Mouse (Mus musculus) heart, adult 2 months (tissue): ENCODE measurements around the gene Kifc3. TPM values are rescaled to one million over a fixed set of nuclear protein-coding genes. Genes with fewer than 3 reads are reported as not detected.

ENCODE experiments used
- DNase-seq, 2 experiments: peaks; one replicate each; pipeline ENCODE4 v3.0.0; 2021
- H3K27ac ChIP-seq: fragments of 200-600 bp; 2 replicates; pipeline ENCODE4 v1.8.1; 2022
- H3K27me3 ChIP-seq: fragments of 200-500 bp; 2 replicates; pipeline ENCODE4 v1.6.1; 2012; ENCODE audit warnings: mild to moderate bottlenecking, low read length, inconsistent platforms, mixed read lengths; ENCODE audit not compliant: control insufficient read depth, insufficient read depth
- H3K36me3 ChIP-seq: fragments of 200-500 bp; 2 replicates; pipeline ENCODE4 v1.6.1; 2012; ENCODE audit warnings: low read length, inconsistent platforms; ENCODE audit not compliant: control insufficient read depth, insufficient read depth
- H3K4me1 ChIP-seq: fragments of 200-500 bp; 2 replicates; pipeline ENCODE4 v1.6.1; 2011; ENCODE audit warnings: low read length; ENCODE audit not compliant: control insufficient read depth, insufficient read depth
- H3K4me3 ChIP-seq: fragments of 200-600 bp; 2 replicates; pipeline ENCODE4 v1.8.1; 2022
- H3K79me2 ChIP-seq: fragments of 200-500 bp; replicated peaks from 2 replicates; pipeline ENCODE4 v1.6.1; 2012; ENCODE audit warnings: mild to moderate bottlenecking, inconsistent platforms, low read length, moderate library complexity, mixed read lengths; ENCODE audit not compliant: control insufficient read depth, insufficient read depth
- H3K9ac ChIP-seq: fragments of 200-500 bp; 2 replicates; pipeline ENCODE4 v1.6.1; 2012; ENCODE audit warnings: low read depth, mild to moderate bottlenecking, control low read depth, inconsistent platforms, low read length, mixed read lengths
- CTCF ChIP-seq: fragments of 200-600 bp; IDR thresholded peaks from 2 replicates; pipeline ENCODE4 v1.8.1; 2022; ENCODE audit warnings: antibody characterized with exemption, mild to moderate bottlenecking, moderate library complexity
- EP300 ChIP-seq: fragments of 200-500 bp; IDR thresholded peaks from 2 replicates; pipeline ENCODE4 v1.6.1; 2011; ENCODE audit warnings: low read depth, low read length, control low read depth; ENCODE audit not compliant: insufficient read depth
- POLR2A ChIP-seq: fragments of 200-500 bp; IDR thresholded peaks from 2 replicates; pipeline ENCODE4 v1.6.1; 2011; ENCODE audit warnings: mild to moderate bottlenecking, low read depth, low read length, control low read depth; ENCODE audit not compliant: insufficient read depth
- WGBS: fragments of 180-500 bp; shearing (Covaris S2); methylation state at CpG from one replicate; pipeline ENCODE4 v1.1.7; 2018; 5-methylcytosine and 5-hydroxymethylcytosine counted together
- intact Hi-C: fragments of 180-260 bp; cut with DNase I; formaldehyde crosslinking; loops from one replicate; pipeline ENCODE4 v1.15.1; 2025
- long read RNA-seq: library from polyadenylated mRNA; stranded (forward); transcript quantifications from one replicate; pipeline ENCODE4 v2.0.0, GENCODE M21; 2021
- polyA plus RNA-seq: library from polyadenylated mRNA; depleted of rRNA; stranded (reverse); fragments of >200 nt; gene quantifications from 2 replicates; pipeline ENCODE4 v1.2.3, GENCODE M21; 2012; rRNA removed
- total RNA-seq, 2 experiments: library from RNA; stranded (reverse); gene quantifications; 2 replicates each; pipeline ENCODE4 v1.2.3; 2021

The Kifc3 gene
- total RNA-seq (10 to 100 TPM; 76.2 to 93.4 TPM), polyA plus RNA-seq (58.7 and 64.9 TPM in 2 replicates)
- long read RNA-seq, transcript Kifc3-201 (20 exons, 3,277 nt), result major isoform, 79 of 168 reads
- long read RNA-seq, partial matches to known transcripts, result 17 of 168 reads
- long read RNA-seq, other reads (novel, unspliced or antisense), result 71 of 168 reads

DNA sequence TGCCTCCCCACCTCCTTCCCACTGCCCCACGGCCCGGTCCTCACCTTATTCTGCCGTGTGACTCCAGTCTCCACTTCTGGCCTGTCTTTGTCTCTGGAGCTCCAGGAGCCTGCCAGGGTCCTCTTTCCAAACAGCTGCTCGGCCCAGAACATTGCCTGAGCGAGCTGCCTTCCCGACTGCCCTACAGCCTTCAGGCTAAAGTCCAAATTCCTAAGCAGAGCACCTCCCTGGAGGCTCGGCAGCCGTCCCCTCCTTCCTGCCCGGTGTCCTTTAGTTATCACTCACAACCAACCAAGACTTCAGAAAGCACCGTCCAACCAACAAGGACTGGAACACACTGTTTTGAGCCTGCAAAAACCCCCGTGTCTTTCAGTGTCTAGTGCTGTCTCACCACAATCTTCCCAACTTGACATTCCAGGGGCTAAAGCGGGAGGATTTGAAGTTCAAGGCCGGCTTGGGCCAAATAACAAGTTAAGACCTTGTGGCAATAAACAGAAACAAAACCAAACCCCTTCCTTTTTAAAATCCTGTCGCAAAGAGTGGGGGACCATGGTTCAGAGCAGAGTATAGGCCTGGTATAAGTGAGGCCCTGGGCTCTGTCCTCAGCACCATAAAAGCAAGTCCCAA, at the start of gene Kifc3:
Gene Kifc3, minus strand, starts transcription at position 164 of the 627 bp plus-strand sequence.
- Histone ChIP-seq H3K27me3 (no peaks in the 10 kb centered on the region), H3K36me3 (no peaks in the 10 kb centered on the region), H3K27ac (no peak within 1 kb of the TSS), H3K9ac (no peak within 1 kb of the TSS), H3K4me3 (no peak within 1 kb of the TSS), H3K4me1 (peaks cover 2% of the 10 kb centered on the region; the same call in 1 of the 2 replicates), H3K79me2 (no peaks in the 10 kb centered on the region)
- intact Hi-C loops, result loop anchor here (1.0 to 2.0 kb wide), 2 partner anchors 200 to 260 kb away; no protein-coding TSS in a partner anchor
- peak; percentile 31 to 36 for DNase-seq
- TF ChIP-seq POLR2A (no peak), CTCF (no peak), EP300 (no peak)
- 47% methylated on average over 14 of the region's 14 CpGs for WGBS

DNA sequence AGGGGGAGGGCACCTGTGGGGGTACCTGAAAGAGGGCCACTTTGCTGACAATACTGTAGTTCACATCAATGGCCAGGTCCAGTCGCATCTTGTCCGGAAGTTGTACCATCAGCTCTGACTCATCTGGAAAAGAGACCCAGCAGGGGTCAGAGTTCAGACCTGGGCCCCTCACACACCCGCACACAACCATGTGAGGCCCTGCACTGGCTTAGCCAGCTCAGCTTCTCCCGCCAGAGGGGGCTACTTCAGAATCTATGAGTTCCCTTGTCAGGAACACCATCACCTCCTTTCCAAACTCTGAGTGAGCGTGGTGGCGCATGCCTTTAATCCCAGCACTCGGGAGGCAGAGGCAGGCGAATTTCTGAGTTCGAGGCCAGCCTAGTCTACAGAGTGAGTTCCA, 49.4 kb upstream of the Kifc3 start:
- TF ChIP-seq CTCF (no peak), EP300 (no peak), POLR2A (no peak)
- WGBS, result 71% methylated on average over 9 of the region's 9 CpGs
- intact Hi-C loops, result loop anchor here (5.0 to 10.0 kb wide), 2 partner anchors 185 to 443 kb away; no protein-coding TSS in a partner anchor
- no peak for DNase-seq
- Histone ChIP-seq H3K27ac (no peak overlapping the region), H3K9ac (no peak overlapping the region), H3K4me3 (no peak overlapping the region), H3K4me1 (no peaks in the 10 kb centered on the region; the same call in 1 of the 2 replicates), H3K36me3 (no peaks in the 10 kb centered on the region), H3K79me2 (no peaks in the 10 kb centered on the region), H3K27me3 (no peaks in the 10 kb centered on the region)

DNA sequence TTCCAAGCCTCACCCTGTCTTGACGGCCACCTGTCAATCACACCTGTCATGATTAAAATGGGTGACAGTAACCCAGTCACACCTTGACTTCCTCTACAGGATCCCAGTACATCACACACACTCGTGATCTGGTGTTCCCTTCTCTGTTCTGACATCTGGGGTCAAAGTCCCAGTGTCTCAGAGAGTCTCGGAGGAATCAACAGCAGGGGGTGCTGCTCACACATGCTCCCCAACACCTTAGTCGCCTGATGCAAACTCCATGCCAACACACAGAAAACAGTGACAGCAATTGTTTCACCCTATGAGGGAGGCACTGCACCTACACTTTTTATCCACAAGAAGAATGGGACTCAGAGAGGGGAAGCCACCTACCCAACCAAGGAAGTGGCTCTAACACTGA, 47.2 kb upstream of the Kifc3 start:
- no peaks in the 10 kb centered on the region for H3K79me2 ChIP-seq
- H3K4me3 ChIP-seq, result no peak overlapping the region
- H3K27ac ChIP-seq, result no peak overlapping the region
- intact Hi-C loops, result loop anchor here (5.0 to 10.0 kb wide), 2 partner anchors 187 to 445 kb away; no protein-coding TSS in a partner anchor
- TF ChIP-seq CTCF, result peak; percentile 44
- TF ChIP-seq POLR2A, result no peak
- TF ChIP-seq EP300, result no peak
- 62% methylated on average over 4 of the region's 4 CpGs for WGBS
- 0 out of 2 replicates have a peak, but pooled peaks cover 1% of the 10 kb centered on the region for H3K36me3 ChIP-seq
- no peak overlapping the region for H3K9ac ChIP-seq
- peaks cover 3% of the 10 kb centered on the region for H3K4me1 ChIP-seq
- H3K27me3 ChIP-seq, result no peaks in the 10 kb centered on the region
- DNase-seq, result no peak

DNA sequence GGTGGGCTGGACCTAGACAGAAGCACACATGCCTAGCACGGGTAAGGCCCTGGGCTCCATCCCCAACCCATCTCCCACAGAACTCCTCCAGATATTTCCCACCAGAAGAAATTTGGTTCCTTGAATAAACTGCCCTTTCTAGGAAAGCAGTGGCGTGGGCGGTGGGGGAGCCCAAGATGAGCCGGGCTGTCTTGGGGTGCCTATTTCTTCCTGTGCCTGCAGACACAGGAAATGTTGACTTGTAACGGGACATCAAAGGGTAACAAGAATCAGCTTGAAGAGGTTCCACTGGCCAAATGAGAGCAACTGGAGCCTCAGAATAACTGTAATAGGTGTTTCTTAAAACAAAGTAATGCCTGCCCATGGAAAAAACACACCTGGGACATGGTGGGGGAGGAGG, 44.7 kb upstream of the Kifc3 start:
- intact Hi-C loops, result no loop called here
- Histone ChIP-seq H3K4me1 (peaks cover 3% of the 10 kb centered on the region), H3K27me3 (no peaks in the 10 kb centered on the region), H3K79me2 (no peaks in the 10 kb centered on the region), H3K36me3 (0 out of 2 replicates have a peak, but pooled peaks cover 2% of the 10 kb centered on the region), H3K4me3 (no peak overlapping the region), H3K27ac (no peak overlapping the region; the same call in 1 of the 2 replicates), H3K9ac (no peak overlapping the region)
- 73% methylated on average over 5 of the region's 5 CpGs for WGBS
- TF ChIP-seq EP300 (no peak), POLR2A (no peak), CTCF (no peak)
- no peak for DNase-seq

DNA sequence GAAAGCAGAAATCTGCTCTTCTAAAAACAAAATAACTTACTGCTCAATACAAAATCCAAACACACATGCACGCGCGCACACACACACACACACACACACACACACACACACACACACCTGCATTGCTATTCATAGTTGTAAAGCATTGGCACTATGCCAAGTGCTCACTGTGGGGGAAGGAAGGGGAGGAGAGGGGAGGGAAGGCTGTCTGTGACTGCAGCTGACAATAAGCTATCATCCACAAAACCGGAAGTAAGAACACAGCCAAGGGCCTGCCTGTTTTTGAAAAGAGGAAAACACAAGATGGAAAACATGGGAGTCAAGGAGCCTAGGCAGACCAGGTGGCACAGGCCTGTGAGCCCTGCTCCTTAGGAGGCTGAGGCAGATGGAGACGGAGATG, 42.6 kb upstream of the Kifc3 start:
- Histone ChIP-seq H3K36me3 (0 out of 2 replicates have a peak, but pooled peaks cover 2% of the 10 kb centered on the region), H3K79me2 (no peaks in the 10 kb centered on the region), H3K27me3 (no peaks in the 10 kb centered on the region), H3K4me1 (peaks cover 3% of the 10 kb centered on the region), H3K9ac (no peak overlapping the region), H3K4me3 (no peak overlapping the region), H3K27ac (peak overlapping the region; percentile 86)
- TF ChIP-seq EP300 (peak; percentile 98), CTCF (no peak), POLR2A (peak; percentile 31; the same call in 1 of the 2 replicates)
- intact Hi-C loops, result no loop called here
- 29% methylated on average over 5 of the region's 5 CpGs for WGBS
- DNase-seq, result peak; percentile 60 to 78

DNA sequence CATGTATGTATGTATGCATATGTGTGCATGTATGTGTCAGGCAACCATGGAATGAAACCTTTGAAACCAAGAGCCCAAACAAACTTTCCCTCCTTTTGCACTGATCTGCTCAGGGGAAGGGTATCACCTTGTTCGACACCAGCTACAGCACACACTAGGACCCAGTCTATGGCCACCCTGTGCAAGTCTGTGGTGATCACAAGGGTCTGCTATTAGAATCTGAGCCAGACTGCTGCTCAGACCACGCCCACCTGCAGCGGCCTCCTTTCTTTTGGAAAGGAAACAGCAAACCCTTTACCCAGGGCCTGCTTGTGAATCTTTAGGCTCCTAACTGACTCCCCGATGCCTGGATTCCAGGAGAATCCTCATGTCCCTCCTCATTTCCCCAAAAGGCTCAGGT, 41.2 kb upstream of the Kifc3 start:
- Histone ChIP-seq H3K27ac (no peak overlapping the region), H3K4me3 (no peak overlapping the region), H3K27me3 (no peaks in the 10 kb centered on the region), H3K79me2 (no peaks in the 10 kb centered on the region), H3K4me1 (peaks cover 3% of the 10 kb centered on the region), H3K9ac (no peak overlapping the region), H3K36me3 (0 out of 2 replicates have a peak, but pooled peaks cover 2% of the 10 kb centered on the region)
- intact Hi-C loops, result no loop called here
- TF ChIP-seq EP300 (no peak), POLR2A (no peak), CTCF (no peak)
- 77% methylated on average over 4 of the region's 4 CpGs for WGBS
- DNase-seq, result no peak
